Comparison of ENCODE assay signal across 10 mouse cellular contexts in genomic region chr7:110955576-110955975, GRCm38 (mm10).
"Had no signal": no experiment of that assay in that cellular context is flagged by ENCODE, and none has a peak within 500 bp of the region (broad histone marks: within the 10 kb centered on the region; RNA-seq: fewer than 3 reads in every experiment).

No protein-coding gene starts in this region.

- H3K27ac ChIP-seq: intestine, embryonic 15.5 days; left cerebral cortex, adult 2 months; limb, embryonic 15.5 days; liver, embryonic 15.5 days; lung, embryonic 15.5 days; midbrain, embryonic 15.5 days; neural tube, embryonic 12.5 days had no signal

- H3K4me3 ChIP-seq: intestine, embryonic 15.5 days; left cerebral cortex, adult 2 months; limb, embryonic 15.5 days; liver, embryonic 15.5 days; lung, embryonic 15.5 days; midbrain, embryonic 15.5 days; neural tube, embryonic 12.5 days had no signal

- ATAC-seq: intestine, embryonic 15.5 days; midbrain, embryonic 15.5 days had no signal

- H3K27me3 ChIP-seq: intestine, embryonic 15.5 days; limb, embryonic 15.5 days; liver, embryonic 15.5 days; lung, embryonic 15.5 days; midbrain, embryonic 15.5 days; neural tube, embryonic 12.5 days had no signal

- H3K36me3 ChIP-seq: intestine, embryonic 15.5 days; limb, embryonic 15.5 days; liver, embryonic 15.5 days; lung, embryonic 15.5 days; midbrain, embryonic 15.5 days; neural tube, embryonic 12.5 days had no signal

- DNase-seq: kidney, adult 18-20 months; kidney, postnatal 14 days had no signal

- H3K4me1 ChIP-seq: midbrain, embryonic 15.5 days; neural tube, embryonic 12.5 days had no signal

- H3K9me3 ChIP-seq: intestine, embryonic 15.5 days; limb, embryonic 15.5 days; liver, embryonic 15.5 days; lung, embryonic 15.5 days; midbrain, embryonic 15.5 days; neural tube, embryonic 12.5 days had no signal

- H3K9ac ChIP-seq: intestine, embryonic 15.5 days; limb, embryonic 15.5 days; liver, embryonic 15.5 days; lung, embryonic 15.5 days; midbrain, embryonic 15.5 days; neural tube, embryonic 12.5 days had no signal

- H3K4me2 ChIP-seq: intestine, embryonic 15.5 days; limb, embryonic 15.5 days; liver, embryonic 15.5 days; lung, embryonic 15.5 days; midbrain, embryonic 11.5 days; midbrain, embryonic 15.5 days; neural tube, embryonic 12.5 days had no signal
